Mouse (Mus musculus) lung, embryonic 15.5 days (tissue): ENCODE results near the gene Prex1. TPM values are rescaled to one million over a fixed set of nuclear protein-coding genes. Genes with fewer than 3 reads are reported as not detected.

Experiments
- ATAC-seq: fragments of 200-750 bp; cut with Nextera tagmentation; 2 replicates; pipeline ENCODE4 v1.8.0; 2017; ENCODE audit warnings: moderate number of reproducible peaks, borderline replicate concordance; ENCODE audit not compliant: low FRiP score, low TSS enrichment; ENCODE audit errors: extremely low read depth
- H3K27ac ChIP-seq: fragments of 300-500 bp; sonication (generic); 2 replicates; pipeline ENCODE4 v1.5.1; 2015; ENCODE audit warnings: moderate library complexity, mild to moderate bottlenecking, inconsistent platforms
- H3K27me3 ChIP-seq: fragments of 300-500 bp; sonication (generic); 2 replicates; pipeline ENCODE4 v1.6.1; 2015; ENCODE audit warnings: inconsistent platforms
- H3K36me3 ChIP-seq: fragments of 300-500 bp; sonication (generic); 2 replicates; pipeline ENCODE4 v1.6.1; 2015; ENCODE audit warnings: inconsistent platforms
- H3K4me1 ChIP-seq: fragments of 300-500 bp; sonication (generic); 2 replicates; pipeline ENCODE4 v1.6.1; 2015; ENCODE audit warnings: inconsistent platforms
- H3K4me2 ChIP-seq: fragments of 300-500 bp; sonication (generic); 2 replicates; pipeline ENCODE4 v1.6.1; 2015; ENCODE audit warnings: inconsistent platforms, mild to moderate bottlenecking, moderate library complexity
- H3K4me3 ChIP-seq: fragments of 300-500 bp; sonication (generic); 2 replicates; pipeline ENCODE4 v1.5.1; 2015; ENCODE audit warnings: mild to moderate bottlenecking, inconsistent platforms
- H3K9ac ChIP-seq: fragments of 300-500 bp; sonication (generic); 2 replicates; pipeline ENCODE4 v1.6.1; 2015; ENCODE audit warnings: inconsistent platforms
- H3K9me3 ChIP-seq: fragments of 300-500 bp; sonication (generic); 2 replicates; pipeline ENCODE4 v1.6.1; 2016; ENCODE audit warnings: inconsistent platforms
- WGBS: fragments of 180-500 bp; shearing (Covaris S2); methylation state at CpG from one replicate; pipeline ENCODE4 v1.1.7; 2015; 5-methylcytosine and 5-hydroxymethylcytosine counted together
- polyA plus RNA-seq: library from polyadenylated mRNA; unstranded; fragments of >200 nt; fragmentation: Nextera tagmentation; extraction: Ambion mirVana; gene quantifications from 2 replicates; pipeline ENCODE4 v1.2.1, GENCODE M21; 2015

Prex1 gene
- polyA plus RNA-seq, 1 experiment from 2014 or later: 10.6 TPM

GRCm38 (mm10) chr2:166719301-166719929 lies 5.8 kb upstream of the Prex1 start:
- ATAC-seq: no peak
- WGBS: 80% methylated on average over 1 of the region's 1 CpGs
- no peaks in the 10 kb centered on the region for H3K36me3 ChIP-seq

DNA sequence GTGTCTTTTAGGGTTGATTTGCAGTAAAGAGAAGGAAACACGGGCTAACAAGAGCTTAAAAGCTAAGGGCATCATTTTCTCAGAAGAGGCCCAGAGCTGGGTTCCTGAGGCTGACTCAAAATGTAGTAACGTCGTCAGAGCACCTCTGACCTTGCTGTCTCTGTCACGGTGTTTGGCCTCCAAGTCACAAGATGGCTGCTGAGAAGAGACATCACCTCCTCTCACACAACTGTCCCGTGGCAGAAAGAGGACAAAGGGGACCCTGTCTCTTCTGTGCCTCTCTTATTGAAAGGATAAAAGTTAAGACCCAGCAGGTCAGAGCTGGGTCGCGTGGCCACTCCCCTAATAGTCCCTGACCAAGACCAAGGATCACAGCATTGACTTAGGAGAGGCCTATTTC lies 2.4 kb upstream of the Prex1 start:
- Histone ChIP-seq H3K36me3 (no peaks in the 10 kb centered on the region), H3K4me2 (no peak overlapping the region), H3K27me3 (0 out of 2 replicates have a peak, but pooled peaks cover 5% of the 10 kb centered on the region), H3K27ac (no peak overlapping the region), H3K9me3 (no peaks in the 10 kb centered on the region), H3K4me3 (no peak overlapping the region), H3K9ac (no peak overlapping the region), H3K4me1 (peaks cover 11% of the 10 kb centered on the region)
- no peak for ATAC-seq
- WGBS: 71% methylated on average over 7 of the region's 7 CpGs

More at GRCm38 (mm10) chr2:166719301-166719929, 5.8 kb upstream of the Prex1 start:
- Histone ChIP-seq H3K27me3 (no peaks in the 10 kb centered on the region), H3K4me1 (peaks cover under 1% of the 10 kb centered on the region; the same call in 1 of the 2 replicates), H3K9me3 (no peaks in the 10 kb centered on the region), H3K9ac (no peak overlapping the region), H3K27ac (no peak overlapping the region), H3K4me3 (no peak overlapping the region), H3K4me2 (no peak overlapping the region)

- Histone ChIP-seq H3K4me2 (peak overlapping the region; percentile 97), H3K27me3 (0 out of 2 replicates have a peak, but pooled peaks cover 5% of the 10 kb centered on the region), H3K36me3 (no peaks in the 10 kb centered on the region), H3K4me1 (peaks cover 11% of the 10 kb centered on the region), H3K4me3 (peak overlapping the region; percentile 60), H3K9me3 (no peaks in the 10 kb centered on the region), H3K27ac (no peak overlapping the region), H3K9ac (peak overlapping the region; percentile 39)
- WGBS: 11% methylated on average over 11 of the region's 11 CpGs
- no peak for ATAC-seq
Measured at GRCm38 (mm10) chr2:166714427-166714699, 731 bp upstream of the Prex1 start.

DNA sequence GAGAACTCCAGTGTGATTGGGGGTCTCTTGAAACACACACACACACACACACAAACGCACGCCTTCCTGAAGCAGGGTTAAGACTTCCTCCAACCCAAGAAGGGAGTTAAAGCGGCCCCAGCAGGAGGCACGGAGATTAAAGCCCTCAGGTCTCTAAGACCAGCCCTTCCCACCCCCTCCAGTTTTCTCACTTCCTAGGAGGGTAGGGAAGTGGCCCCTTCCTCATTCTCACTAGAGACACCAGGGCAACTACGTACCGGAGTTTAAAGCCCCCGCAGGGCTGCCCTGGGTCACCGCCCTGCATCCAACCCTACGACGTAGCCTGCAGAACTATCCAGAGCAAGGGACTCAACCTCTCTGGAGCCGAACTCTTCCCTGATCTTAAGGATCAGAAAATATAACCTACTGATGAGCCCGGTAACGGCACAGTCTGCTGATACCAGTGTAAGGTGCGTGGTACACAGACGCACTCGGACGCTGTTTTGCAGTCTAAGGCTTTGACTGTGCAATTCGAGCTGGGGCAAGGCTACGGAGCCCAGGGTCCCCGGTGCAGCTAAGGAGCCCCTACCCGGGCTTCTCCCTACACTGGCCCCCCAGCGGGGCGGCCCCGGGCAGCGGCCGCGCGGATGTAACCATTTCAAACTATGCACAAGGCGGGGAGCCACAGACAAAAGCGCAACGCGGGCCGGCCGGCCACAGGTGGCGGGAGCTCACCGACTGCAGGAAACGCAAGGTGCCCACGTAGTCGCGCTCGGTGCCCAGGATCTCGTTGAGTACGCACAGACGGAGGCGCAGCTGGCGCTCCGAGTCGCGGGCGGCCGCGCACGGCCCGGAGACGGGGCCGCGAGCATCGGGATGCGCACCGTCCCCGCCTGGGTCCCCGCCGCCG lies 587 bp downstream of the Prex1 start:
- Histone ChIP-seq H3K27me3 (0 out of 2 replicates have a peak, but pooled peaks cover 5% of the 10 kb centered on the region), H3K9ac (peak overlapping the region; percentile 51), H3K4me1 (peaks cover 11% of the 10 kb centered on the region), H3K36me3 (no peaks in the 10 kb centered on the region), H3K4me2 (peak overlapping the region; percentile 97), H3K27ac (peak overlapping the region; percentile 45), H3K4me3 (peak overlapping the region; percentile 60), H3K9me3 (no peaks in the 10 kb centered on the region)
- peak; percentile 47 for ATAC-seq
- under 1% methylated on average over 64 of the region's 64 CpGs for WGBS

DNA sequence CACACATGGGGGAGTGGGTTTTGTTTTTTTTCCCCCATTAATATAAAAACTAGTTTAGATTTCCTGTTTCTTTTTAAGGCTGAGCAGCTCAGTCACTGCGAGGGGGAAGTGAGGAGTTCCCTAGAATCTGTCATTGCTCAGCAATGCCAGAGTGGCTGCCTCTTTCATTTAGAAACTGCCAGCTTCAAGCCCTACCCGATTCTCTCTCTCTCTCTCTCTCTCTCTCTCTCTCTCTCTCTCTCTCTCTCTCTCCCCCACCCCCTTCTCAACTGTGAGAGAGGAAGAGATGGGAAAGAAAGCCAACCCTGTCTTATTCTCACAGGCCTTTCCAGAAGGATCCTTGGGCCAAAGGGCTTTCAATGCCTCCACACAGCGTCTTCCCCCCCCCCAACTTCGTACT lies 1.3 kb downstream of the Prex1 start:
- Histone ChIP-seq H3K9me3 (no peaks in the 10 kb centered on the region), H3K9ac (no peak overlapping the region), H3K4me1 (peaks cover 11% of the 10 kb centered on the region), H3K27me3 (0 out of 2 replicates have a peak, but pooled peaks cover 5% of the 10 kb centered on the region), H3K4me3 (peak overlapping the region; percentile 60), H3K27ac (no peak overlapping the region), H3K4me2 (peak overlapping the region; percentile 97), H3K36me3 (no peaks in the 10 kb centered on the region)
- 7% methylated on average over 4 of the region's 4 CpGs for WGBS
- ATAC-seq: no peak

GRCm38 (mm10) chr2:166711681-166712132 lies 1.9 kb downstream of the Prex1 start:
- 27% methylated on average over 7 of the region's 7 CpGs for WGBS
- Histone ChIP-seq H3K27ac (no peak overlapping the region), H3K9ac (no peak overlapping the region), H3K4me2 (peak overlapping the region; percentile 97), H3K36me3 (no peaks in the 10 kb centered on the region), H3K27me3 (0 out of 2 replicates have a peak, but pooled peaks cover 5% of the 10 kb centered on the region), H3K4me1 (peaks cover 11% of the 10 kb centered on the region), H3K4me3 (no peak overlapping the region; the same call in 1 of the 2 replicates), H3K9me3 (no peaks in the 10 kb centered on the region)
- no peak for ATAC-seq

DNA sequence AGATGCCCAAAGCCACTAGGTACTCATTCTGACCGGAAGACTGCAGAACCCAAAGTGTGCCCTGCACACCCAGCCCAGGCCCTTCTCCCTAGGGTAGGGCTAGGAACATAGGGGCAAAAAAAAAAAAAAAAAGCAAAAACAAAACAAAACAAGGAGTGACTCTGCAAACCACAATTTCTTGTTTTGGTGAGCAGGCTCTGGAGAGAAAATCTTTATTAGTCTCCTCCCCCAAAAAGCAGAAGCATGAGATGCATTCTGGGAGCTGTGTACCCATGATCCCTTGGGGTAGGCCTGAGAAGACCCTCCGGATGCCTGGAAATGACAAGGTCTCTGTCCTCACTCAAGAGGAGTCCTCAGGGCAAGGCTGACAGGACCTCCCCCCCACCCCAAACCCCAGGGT lies 3.7 kb downstream of the Prex1 start:
- Histone ChIP-seq H3K4me1 (peaks cover 11% of the 10 kb centered on the region), H3K27ac (no peak overlapping the region), H3K4me2 (no peak overlapping the region), H3K27me3 (0 out of 2 replicates have a peak, but pooled peaks cover 5% of the 10 kb centered on the region), H3K36me3 (no peaks in the 10 kb centered on the region), H3K4me3 (no peak overlapping the region), H3K9ac (no peak overlapping the region), H3K9me3 (no peaks in the 10 kb centered on the region)
- 89% methylated on average over 2 of the region's 2 CpGs for WGBS
- ATAC-seq: no peak

DNA sequence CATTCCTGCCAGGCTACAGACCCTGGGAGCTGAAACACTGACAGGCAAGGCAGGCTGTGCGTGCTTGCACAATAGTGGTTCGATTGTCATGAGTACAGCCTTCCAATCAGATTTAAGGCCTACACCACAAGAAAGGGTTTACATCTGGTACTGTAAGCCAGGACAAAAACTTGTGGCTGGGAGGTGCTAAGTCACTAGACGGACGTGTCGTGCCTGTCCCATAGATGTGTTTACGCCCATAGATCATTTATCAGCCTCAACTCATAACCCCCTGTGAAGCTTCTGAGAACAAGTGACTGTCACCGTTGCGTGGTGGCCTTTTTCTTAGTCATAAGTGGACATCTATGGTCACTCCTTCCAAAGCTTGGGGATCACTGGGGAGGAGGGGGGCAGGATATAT lies 5.3 kb downstream of the Prex1 start:
- H3K4me1 ChIP-seq: peaks cover 8% of the 10 kb centered on the region

GRCm38 (mm10) chr2:166706526-166706925 lies 7.1 kb downstream of the Prex1 start:
- H3K27ac ChIP-seq: no peak overlapping the region
- H3K4me2 ChIP-seq: no peak overlapping the region
- ATAC-seq: no peak
- H3K4me3 ChIP-seq: no peak overlapping the region
- no peaks in the 10 kb centered on the region for H3K9me3 ChIP-seq
- 47% methylated on average over 2 of the region's 2 CpGs for WGBS
- H3K4me1 ChIP-seq: no peaks in the 10 kb centered on the region; the same call in 1 of the 2 replicates
- H3K36me3 ChIP-seq: no peaks in the 10 kb centered on the region
- no peak overlapping the region for H3K9ac ChIP-seq
- no peaks in the 10 kb centered on the region for H3K27me3 ChIP-seq

More for the DNA sequence above, 5.3 kb downstream of the Prex1 start:
- WGBS: 75% methylated on average over 8 of the region's 8 CpGs
- H3K36me3 ChIP-seq: no peaks in the 10 kb centered on the region
- no peak overlapping the region for H3K4me2 ChIP-seq
- no peaks in the 10 kb centered on the region for H3K9me3 ChIP-seq
- no peak overlapping the region for H3K9ac ChIP-seq
- ATAC-seq: no peak
- no peak overlapping the region for H3K4me3 ChIP-seq
- no peak overlapping the region for H3K27ac ChIP-seq
- H3K27me3 ChIP-seq: 0 out of 2 replicates have a peak, but pooled peaks cover 5% of the 10 kb centered on the region

- ATAC-seq: peak; percentile 27; the same call in 1 of the 2 replicates
- H3K9me3 ChIP-seq: no peaks in the 10 kb centered on the region
- no peak overlapping the region for H3K4me2 ChIP-seq
- H3K4me1 ChIP-seq: no peaks in the 10 kb centered on the region
- no peak overlapping the region for H3K4me3 ChIP-seq
- H3K9ac ChIP-seq: no peak overlapping the region
- no peaks in the 10 kb centered on the region for H3K27me3 ChIP-seq
- 65% methylated on average over 3 of the region's 3 CpGs for WGBS
- H3K36me3 ChIP-seq: no peaks in the 10 kb centered on the region
- H3K27ac ChIP-seq: no peak overlapping the region
Measured at GRCm38 (mm10) chr2:166703491-166703890, 10.1 kb downstream of the Prex1 start.

DNA sequence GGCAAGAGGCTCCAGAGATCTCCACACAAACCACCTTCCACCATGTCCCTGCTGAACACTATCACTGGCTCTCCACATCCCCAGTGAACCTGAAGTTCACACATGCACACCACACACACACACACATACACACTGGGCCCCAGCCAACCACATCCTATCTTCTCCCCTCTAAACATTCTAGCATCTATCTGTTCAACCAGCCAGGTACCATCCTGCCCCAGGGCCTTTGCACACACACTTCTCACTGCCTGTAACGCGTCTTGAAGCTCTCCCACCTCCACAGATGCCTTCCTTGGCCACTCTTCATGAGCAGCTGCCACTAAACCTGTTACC lies 11.6 kb downstream of the Prex1 start:
- Histone ChIP-seq H3K9ac (no peak overlapping the region), H3K27me3 (no peaks in the 10 kb centered on the region), H3K4me2 (no peak overlapping the region), H3K36me3 (no peaks in the 10 kb centered on the region), H3K4me3 (no peak overlapping the region), H3K27ac (no peak overlapping the region), H3K4me1 (no peaks in the 10 kb centered on the region), H3K9me3 (no peaks in the 10 kb centered on the region)
- ATAC-seq: no peak
- 100% methylated on average over 2 of the region's 2 CpGs for WGBS
